Mouse (Mus musculus) intestine, postnatal 0 days (tissue): ENCODE measurements around the gene Rnf44. TPM values are rescaled to one million over a fixed set of nuclear protein-coding genes. Genes with fewer than 3 reads are reported as not detected.

Experiments
- ATAC-seq: fragments of 200-750 bp; cut with Nextera tagmentation; 2 replicates; pipeline ENCODE4 v1.8.0; 2017; ENCODE audit warnings: mild to moderate bottlenecking, moderate TSS enrichment, moderate library complexity
- H3K27ac ChIP-seq: fragments of 300-500 bp; sonication (generic); 2 replicates; pipeline ENCODE4 v1.5.1; 2014; ENCODE audit warnings: mild to moderate bottlenecking, low read depth, low read length, moderate library complexity
- H3K27me3 ChIP-seq: fragments of 300-500 bp; sonication (generic); replicated peaks from 2 replicates; pipeline ENCODE4 v1.6.1; 2014; ENCODE audit warnings: low read length, mixed read lengths; ENCODE audit not compliant: control insufficient read depth, insufficient read depth
- H3K36me3 ChIP-seq: fragments of 300-500 bp; sonication (generic); 2 replicates; pipeline ENCODE4 v1.6.1; 2014; ENCODE audit warnings: mild to moderate bottlenecking, moderate library complexity; ENCODE audit not compliant: control insufficient read depth, insufficient read depth
- H3K4me1 ChIP-seq: fragments of 300-500 bp; sonication (generic); replicated peaks from 2 replicates; pipeline ENCODE4 v1.6.1; 2014; ENCODE audit warnings: antibody characterized with exemption, low read length, mixed read lengths; ENCODE audit not compliant: control insufficient read depth, insufficient read depth
- H3K4me2 ChIP-seq: fragments of 300-500 bp; sonication (generic); replicated peaks from 2 replicates; pipeline ENCODE4 v1.6.1; 2014; ENCODE audit warnings: low read depth, mild to moderate bottlenecking, moderate library complexity
- H3K4me3 ChIP-seq: fragments of 300-500 bp; sonication (generic); 2 replicates; pipeline ENCODE4 v1.5.1; 2014; ENCODE audit warnings: low read depth, low read length
- H3K9ac ChIP-seq: fragments of 300-500 bp; sonication (generic); 2 replicates; pipeline ENCODE4 v1.6.1; 2014; ENCODE audit warnings: mild to moderate bottlenecking, low read depth, low read length
- H3K9me3 ChIP-seq: fragments of 300-500 bp; sonication (generic); 2 replicates; pipeline ENCODE4 v1.6.1; 2016; ENCODE audit warnings: mixed run types; ENCODE audit not compliant: control insufficient read depth
- CTCF ChIP-seq: sonication (generic); IDR thresholded peaks from 2 replicates; pipeline ENCODE4 v1.5.1; 2016; ENCODE audit warnings: low read depth, mild to moderate bottlenecking, control low read depth, antibody characterized with exemption, moderate library complexity
- whole genome bisulfite sequencing: fragments of 180-500 bp; shearing (Covaris S2); extraction: QIAGEN DNeasy Blood & Tissue Kit; methylation state at CpG from one replicate; pipeline ENCODE4 v1.1.7; 2014; 5-methylcytosine and 5-hydroxymethylcytosine counted together
- polyA plus RNA-seq: library from polyadenylated mRNA; unstranded; fragments of >200 nt; fragmentation: Nextera tagmentation; extraction: Ambion mirVana; gene quantifications from 2 replicates; pipeline ENCODE4 v1.2.1, GENCODE M21; 2015

Rnf44 gene
- polyA plus RNA-seq, 1 experiment from 2014 or later: 75.1 TPM

GRCm38 (mm10) chr13:54716916-54717315 lies 23.2 kb upstream of the Rnf44 start:
- Histone ChIP-seq H3K36me3 (peaks cover 47% of the 10 kb centered on the region), H3K4me2 (no peak overlapping the region), H3K9ac (no peak overlapping the region), H3K4me1 (no peaks in the 10 kb centered on the region), H3K4me3 (no peak overlapping the region), H3K27ac (no peak overlapping the region), H3K27me3 (no peaks in the 10 kb centered on the region), H3K9me3 (no peaks in the 10 kb centered on the region)
- 4% methylated on average over 5 of the region's 5 CpGs for WGBS
- peak; percentile 75 for TF ChIP-seq CTCF
- ATAC-seq: no peak

DNA sequence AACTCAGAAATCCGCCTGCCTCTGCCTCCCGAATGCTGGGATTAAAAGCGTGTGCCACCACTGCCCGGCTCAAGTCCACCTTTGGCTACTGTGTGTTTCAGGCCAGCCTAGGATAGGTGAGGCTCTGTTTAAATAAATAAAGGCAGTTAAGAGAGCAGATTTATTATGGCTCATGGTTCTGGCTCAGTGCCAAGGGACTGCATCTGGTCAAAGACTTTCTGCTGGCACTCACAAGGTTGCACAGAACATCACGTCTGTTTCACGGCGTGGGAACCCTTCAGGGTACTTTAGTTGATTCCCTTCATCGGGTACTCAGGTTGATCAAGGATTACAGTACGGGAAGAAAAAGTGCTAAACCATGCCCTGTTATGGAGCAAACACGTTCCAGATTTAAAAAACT lies 21.3 kb upstream of the Rnf44 start:
- no peaks in the 10 kb centered on the region for H3K9me3 ChIP-seq
- no peak for ATAC-seq
- peaks cover 32% of the 10 kb centered on the region for H3K36me3 ChIP-seq
- H3K4me3 ChIP-seq: no peak overlapping the region
- H3K27ac ChIP-seq: no peak overlapping the region
- no peaks in the 10 kb centered on the region for H3K4me1 ChIP-seq
- TF ChIP-seq CTCF: no peak
- no peak overlapping the region for H3K9ac ChIP-seq
- H3K4me2 ChIP-seq: no peak overlapping the region
- H3K27me3 ChIP-seq: no peaks in the 10 kb centered on the region
- WGBS: 37% methylated on average over 10 of the region's 10 CpGs

DNA sequence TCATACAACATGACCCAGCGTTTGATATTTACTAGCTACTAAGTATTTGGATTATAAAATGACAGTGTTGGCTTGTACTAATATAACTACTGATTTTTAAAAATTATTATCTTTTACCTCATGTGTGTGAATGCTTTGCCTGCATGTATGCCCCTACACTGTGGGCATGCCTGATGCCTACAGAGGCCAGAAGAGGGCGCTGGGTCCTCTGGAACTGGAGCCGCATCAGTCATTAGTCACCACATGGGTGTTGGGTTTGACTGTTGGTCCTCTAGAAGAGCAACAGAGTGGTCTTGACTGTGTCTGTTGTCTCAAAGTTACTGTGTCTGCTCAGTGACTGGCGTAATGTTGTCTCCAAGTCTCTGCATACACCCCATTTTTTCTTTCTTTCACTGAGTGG lies 20.7 kb upstream of the Rnf44 start:
- WGBS: 54% methylated on average over 4 of the region's 4 CpGs
- Histone ChIP-seq H3K9ac (no peak overlapping the region), H3K4me3 (no peak overlapping the region), H3K4me1 (no peaks in the 10 kb centered on the region), H3K9me3 (no peaks in the 10 kb centered on the region), H3K4me2 (no peak overlapping the region), H3K36me3 (peaks cover 26% of the 10 kb centered on the region), H3K27me3 (no peaks in the 10 kb centered on the region), H3K27ac (no peak overlapping the region)
- ATAC-seq: no peak
- TF ChIP-seq CTCF: peak; percentile 52

DNA sequence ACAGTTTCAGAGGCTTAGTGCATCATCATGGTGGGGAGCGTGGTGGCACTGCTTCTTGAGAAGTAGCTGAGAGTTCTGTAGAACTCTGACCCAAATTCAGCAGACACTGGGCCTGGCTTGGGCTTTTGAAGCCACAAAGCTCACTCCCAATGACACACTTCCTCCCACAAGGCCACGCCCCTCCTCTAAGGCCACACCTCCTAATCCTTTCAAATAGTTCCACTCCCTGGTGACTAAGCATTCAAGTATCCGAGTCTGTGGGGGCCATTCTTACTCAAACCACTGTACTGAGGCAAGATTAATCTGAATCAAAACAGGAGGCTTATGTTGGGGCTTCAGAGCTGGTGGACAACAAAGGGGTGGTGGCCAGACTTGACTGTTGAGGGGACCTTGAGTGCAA lies 17.2 kb upstream of the Rnf44 start:
- H3K27me3 ChIP-seq: no peaks in the 10 kb centered on the region
- ATAC-seq: no peak
- H3K4me2 ChIP-seq: no peak overlapping the region
- H3K36me3 ChIP-seq: peaks cover 8% of the 10 kb centered on the region; the same call in 1 of the 2 replicates
- no peaks in the 10 kb centered on the region for H3K4me1 ChIP-seq
- H3K27ac ChIP-seq: no peak overlapping the region
- no peak overlapping the region for H3K4me3 ChIP-seq
- H3K9ac ChIP-seq: no peak overlapping the region
- WGBS: 80% methylated on average over 3 of the region's 3 CpGs
- no peak for TF ChIP-seq CTCF
- no peaks in the 10 kb centered on the region for H3K9me3 ChIP-seq

DNA sequence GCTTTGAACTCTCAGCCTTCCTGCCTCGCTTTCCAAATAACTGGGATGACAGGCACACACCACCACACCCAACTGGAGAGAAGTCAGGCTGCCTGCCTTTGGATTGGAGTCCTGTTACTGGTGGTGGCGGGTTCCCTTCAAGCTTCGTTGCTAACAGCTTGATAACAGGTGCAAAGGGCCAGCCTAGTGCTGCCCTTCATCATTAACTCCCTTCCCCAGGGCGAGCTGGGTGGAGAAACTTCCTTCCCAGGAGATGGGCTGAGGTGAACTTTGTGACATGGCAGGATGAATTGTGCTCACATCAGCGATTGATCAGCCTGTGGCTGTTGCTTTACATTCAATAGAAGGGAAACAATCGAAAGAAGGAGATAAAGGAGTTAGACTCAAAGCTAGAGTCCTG lies 11.2 kb upstream of the Rnf44 start:
- Histone ChIP-seq H3K9ac (no peak overlapping the region), H3K36me3 (0 out of 2 replicates have a peak, but pooled peaks cover 2% of the 10 kb centered on the region), H3K27ac (peak overlapping the region; percentile 92), H3K27me3 (no peaks in the 10 kb centered on the region), H3K4me1 (peaks cover 9% of the 10 kb centered on the region), H3K4me2 (peak overlapping the region; percentile 65), H3K9me3 (no peaks in the 10 kb centered on the region), H3K4me3 (no peak overlapping the region)
- peak; percentile 46 for ATAC-seq
- no peak for TF ChIP-seq CTCF
- 23% methylated on average over 6 of the region's 6 CpGs for WGBS

DNA sequence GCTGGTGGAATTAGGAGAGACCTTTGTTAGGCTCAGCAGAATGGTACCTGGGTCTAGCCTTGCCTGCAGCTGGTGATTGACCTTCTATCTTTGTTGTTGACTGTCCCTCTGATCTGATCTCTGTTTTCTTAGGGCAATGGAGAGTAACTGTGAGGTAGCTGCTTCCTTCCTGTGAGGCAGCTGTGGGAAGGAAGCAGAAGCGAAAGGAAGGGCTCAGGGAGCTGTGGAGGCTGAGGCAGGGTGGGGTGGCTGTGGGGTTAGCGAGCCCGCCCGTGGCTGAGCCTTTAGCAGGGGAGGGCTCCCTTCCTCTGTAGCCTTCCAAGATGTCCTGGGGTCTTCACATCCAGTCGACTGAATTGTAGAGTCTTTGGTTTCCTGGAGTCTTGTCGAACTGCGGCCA lies 8.8 kb upstream of the Rnf44 start:
- 55% methylated on average over 7 of the region's 7 CpGs for WGBS
- Histone ChIP-seq H3K4me3 (peak overlapping the region; percentile 49), H3K4me1 (peaks cover 9% of the 10 kb centered on the region), H3K27me3 (no peaks in the 10 kb centered on the region), H3K36me3 (0 out of 2 replicates have a peak, but pooled peaks cover 2% of the 10 kb centered on the region), H3K9ac (peak overlapping the region; percentile 62), H3K27ac (peak overlapping the region; percentile 92), H3K4me2 (peak overlapping the region; percentile 65), H3K9me3 (no peaks in the 10 kb centered on the region)
- no peak for TF ChIP-seq CTCF
- ATAC-seq: no peak

- Histone ChIP-seq H3K9ac (peak within 1 kb of the TSS; percentile 62), H3K9me3 (no peaks in the 10 kb centered on the region), H3K4me3 (peak within 1 kb of the TSS; percentile 49), H3K36me3 (no peaks in the 10 kb centered on the region), H3K4me2 (peak within 1 kb of the TSS; percentile 65), H3K27ac (peak within 1 kb of the TSS; percentile 92), H3K27me3 (no peaks in the 10 kb centered on the region), H3K4me1 (peaks cover 9% of the 10 kb centered on the region)
- 23% methylated on average over 5 of the region's 5 CpGs for WGBS
- no peak for TF ChIP-seq CTCF
- ATAC-seq: peak; percentile 82
These were observed 7.5 kb upstream of the Rnf44 start, which contains the start of gene Cdhr2 for GRCm38 (mm10) chr13:54701243-54701642. Gene Cdhr2, plus strand, starts transcription at chr13:54701461.
